Mouse (Mus musculus): ENCODE data around the gene Sik2. TPM values are rescaled to one million over a fixed set of nuclear protein-coding genes. Genes with fewer than 3 reads are reported as not detected.

Sik2 gene
- polyA plus RNA-seq, 1 experiment from 2014 or later, result 11.0 TPM

GRCm38 (mm10) chr9:50889964-50890363 is 118.9 kb downstream of the Sik2 start:
- 86% methylated on average over 4 of the region's 4 CpGs for WGBS
- Histone ChIP-seq H3K27ac (replicated peaks; ENCODE audit: low read depth, low read length) (no peak overlapping the region), H3K4me2 (ENCODE audit: low read depth, severe bottlenecking) (no peak overlapping the region), H3K9me3 (ENCODE audit: control insufficient read depth, low read length) (no peaks in the 10 kb centered on the region), H3K27me3 (ENCODE audit: control insufficient read depth, insufficient read depth, low read length) (no peaks in the 10 kb centered on the region), H3K36me3 (ENCODE audit: control insufficient read depth, insufficient read depth, low read length) (peaks cover 3% of the 10 kb centered on the region), H3K9ac (ENCODE audit: low read length) (no peak overlapping the region), H3K4me3 (ENCODE audit: low read depth, low read length) (no peak overlapping the region), H3K4me1 (ENCODE audit: control insufficient read depth, insufficient read depth, low read length) (no peaks in the 10 kb centered on the region)
- ATAC-seq (ENCODE audit: insufficient number of reproducible peaks, low FRiP score, low TSS enrichment, low read depth) (no peak), DNase-seq (ENCODE audit: low spot score) (no peak)

GRCm38 (mm10) chr9:50889211-50889610 is 119.7 kb downstream of the Sik2 start:
- H3K27me3 ChIP-seq (ENCODE audit: control insufficient read depth, insufficient read depth, low read length), result no peaks in the 10 kb centered on the region
- H3K4me1 ChIP-seq (ENCODE audit: control insufficient read depth, insufficient read depth, low read length), result no peaks in the 10 kb centered on the region
- no peak overlapping the region for H3K9ac ChIP-seq (ENCODE audit: low read length)
- H3K36me3 ChIP-seq (ENCODE audit: control insufficient read depth, insufficient read depth, low read length), result no peaks in the 10 kb centered on the region; the same call in 1 of the 2 replicates
- H3K4me2 ChIP-seq (ENCODE audit: low read depth, severe bottlenecking), result no peak overlapping the region
- no peaks in the 10 kb centered on the region for H3K9me3 ChIP-seq (ENCODE audit: control insufficient read depth, low read length)
- no peak overlapping the region for H3K4me3 ChIP-seq (ENCODE audit: low read depth, low read length)
- no peak overlapping the region for H3K27ac ChIP-seq (replicated peaks; ENCODE audit: low read depth, low read length)
- whole genome bisulfite sequencing, result 68% methylated on average over 6 of the region's 6 CpGs
- DNase-seq (ENCODE audit: low spot score) (no peak), ATAC-seq (ENCODE audit: insufficient number of reproducible peaks, low FRiP score, low TSS enrichment, low read depth) (no peak)

GRCm38 (mm10) chr9:50887351-50887750 is 121.5 kb downstream of the Sik2 start:
- Histone ChIP-seq H3K4me1 (ENCODE audit: control insufficient read depth, insufficient read depth, low read length) (no peaks in the 10 kb centered on the region), H3K9ac (ENCODE audit: low read length) (no peak overlapping the region), H3K4me2 (ENCODE audit: low read depth, severe bottlenecking) (no peak overlapping the region), H3K36me3 (ENCODE audit: control insufficient read depth, insufficient read depth, low read length) (peaks cover 4% of the 10 kb centered on the region; the same call in 1 of the 2 replicates), H3K27me3 (ENCODE audit: control insufficient read depth, insufficient read depth, low read length) (no peaks in the 10 kb centered on the region), H3K4me3 (ENCODE audit: low read depth, low read length) (no peak overlapping the region), H3K9me3 (ENCODE audit: control insufficient read depth, low read length) (no peaks in the 10 kb centered on the region), H3K27ac (replicated peaks; ENCODE audit: low read depth, low read length) (no peak overlapping the region)
- ATAC-seq (ENCODE audit: insufficient number of reproducible peaks, low FRiP score, low TSS enrichment, low read depth) (no peak), DNase-seq (ENCODE audit: low spot score) (no peak)
- 51% methylated on average over 4 of the region's 4 CpGs for WGBS

GRCm38 (mm10) chr9:50886870-50887269 is 122.0 kb downstream of the Sik2 start:
- H3K4me1 ChIP-seq (ENCODE audit: control insufficient read depth, insufficient read depth, low read length), result no peaks in the 10 kb centered on the region
- no peaks in the 10 kb centered on the region for H3K27me3 ChIP-seq (ENCODE audit: control insufficient read depth, insufficient read depth, low read length)
- H3K4me2 ChIP-seq (ENCODE audit: low read depth, severe bottlenecking), result no peak overlapping the region
- DNase-seq (ENCODE audit: low spot score) (no peak), ATAC-seq (ENCODE audit: insufficient number of reproducible peaks, low FRiP score, low TSS enrichment, low read depth) (no peak)
- H3K4me3 ChIP-seq (ENCODE audit: low read depth, low read length), result no peak overlapping the region
- H3K36me3 ChIP-seq (ENCODE audit: control insufficient read depth, insufficient read depth, low read length), result peaks cover 4% of the 10 kb centered on the region; the same call in 1 of the 2 replicates
- no peak overlapping the region for H3K27ac ChIP-seq (replicated peaks; ENCODE audit: low read depth, low read length)
- 94% methylated on average over 1 of the region's 1 CpGs for WGBS
- no peak overlapping the region for H3K9ac ChIP-seq (ENCODE audit: low read length)
- H3K9me3 ChIP-seq (ENCODE audit: control insufficient read depth, low read length), result no peaks in the 10 kb centered on the region

GRCm38 (mm10) chr9:50885600-50885987 is 123.3 kb downstream of the Sik2 start:
- H3K9me3 ChIP-seq (ENCODE audit: control insufficient read depth, low read length), result no peaks in the 10 kb centered on the region
- H3K4me3 ChIP-seq (ENCODE audit: low read depth, low read length), result no peak overlapping the region
- no peak overlapping the region for H3K9ac ChIP-seq (ENCODE audit: low read length)
- no peaks in the 10 kb centered on the region for H3K27me3 ChIP-seq (ENCODE audit: control insufficient read depth, insufficient read depth, low read length)
- no peak for ATAC-seq (ENCODE audit: insufficient number of reproducible peaks, low FRiP score, low TSS enrichment, low read depth)
- H3K27ac ChIP-seq (replicated peaks; ENCODE audit: low read depth, low read length), result no peak overlapping the region
- H3K4me1 ChIP-seq (ENCODE audit: control insufficient read depth, insufficient read depth, low read length), result no peaks in the 10 kb centered on the region
- H3K4me2 ChIP-seq (ENCODE audit: low read depth, severe bottlenecking), result no peak overlapping the region
- WGBS, result 25% methylated on average over 1 of the region's 1 CpGs
- no peak for DNase-seq (ENCODE audit: low spot score)
- H3K36me3 ChIP-seq (ENCODE audit: control insufficient read depth, insufficient read depth, low read length), result peaks cover 6% of the 10 kb centered on the region; the same call in 1 of the 2 replicates

GRCm38 (mm10) chr9:50884741-50885599 is 123.9 kb downstream of the Sik2 start:
- H3K9ac ChIP-seq (ENCODE audit: low read length), result no peak overlapping the region
- no peak overlapping the region for H3K4me2 ChIP-seq (ENCODE audit: low read depth, severe bottlenecking)
- no peak overlapping the region for H3K27ac ChIP-seq (replicated peaks; ENCODE audit: low read depth, low read length)
- DNase-seq (ENCODE audit: low spot score) (no peak), ATAC-seq (ENCODE audit: insufficient number of reproducible peaks, low FRiP score, low TSS enrichment, low read depth) (no peak)
- H3K36me3 ChIP-seq (ENCODE audit: control insufficient read depth, insufficient read depth, low read length), result peaks cover 6% of the 10 kb centered on the region; the same call in 1 of the 2 replicates
- H3K27me3 ChIP-seq (ENCODE audit: control insufficient read depth, insufficient read depth, low read length), result no peaks in the 10 kb centered on the region
- WGBS, result 69% methylated on average over 10 of the region's 10 CpGs
- H3K4me1 ChIP-seq (ENCODE audit: control insufficient read depth, insufficient read depth, low read length), result no peaks in the 10 kb centered on the region
- H3K9me3 ChIP-seq (ENCODE audit: control insufficient read depth, low read length), result no peaks in the 10 kb centered on the region
- no peak overlapping the region for H3K4me3 ChIP-seq (ENCODE audit: low read depth, low read length)

GRCm38 (mm10) chr9:50884093-50884492 is 124.8 kb downstream of the Sik2 start:
- Histone ChIP-seq H3K4me1 (ENCODE audit: control insufficient read depth, insufficient read depth, low read length) (no peaks in the 10 kb centered on the region), H3K4me3 (ENCODE audit: low read depth, low read length) (no peak overlapping the region), H3K27ac (replicated peaks; ENCODE audit: low read depth, low read length) (no peak overlapping the region), H3K4me2 (ENCODE audit: low read depth, severe bottlenecking) (no peak overlapping the region), H3K9ac (ENCODE audit: low read length) (no peak overlapping the region), H3K27me3 (ENCODE audit: control insufficient read depth, insufficient read depth, low read length) (no peaks in the 10 kb centered on the region), H3K9me3 (ENCODE audit: control insufficient read depth, low read length) (no peaks in the 10 kb centered on the region), H3K36me3 (ENCODE audit: control insufficient read depth, insufficient read depth, low read length) (peaks cover 13% of the 10 kb centered on the region; the same call in 1 of the 2 replicates)
- DNase-seq (ENCODE audit: low spot score) (no peak), ATAC-seq (ENCODE audit: insufficient number of reproducible peaks, low FRiP score, low TSS enrichment, low read depth) (no peak)
- WGBS, result 87% methylated on average over 8 of the region's 8 CpGs

GRCm38 (mm10) chr9:50882183-50882582 is 126.7 kb downstream of the Sik2 start:
- Histone ChIP-seq H3K27ac (replicated peaks; ENCODE audit: low read depth, low read length) (no peak overlapping the region), H3K9ac (ENCODE audit: low read length) (no peak overlapping the region), H3K36me3 (ENCODE audit: control insufficient read depth, insufficient read depth, low read length) (peaks cover 14% of the 10 kb centered on the region; the same call in 1 of the 2 replicates), H3K4me2 (ENCODE audit: low read depth, severe bottlenecking) (no peak overlapping the region), H3K4me1 (ENCODE audit: control insufficient read depth, insufficient read depth, low read length) (no peaks in the 10 kb centered on the region), H3K9me3 (ENCODE audit: control insufficient read depth, low read length) (no peaks in the 10 kb centered on the region), H3K27me3 (ENCODE audit: control insufficient read depth, insufficient read depth, low read length) (no peaks in the 10 kb centered on the region), H3K4me3 (ENCODE audit: low read depth, low read length) (no peak overlapping the region)
- DNase-seq (ENCODE audit: low spot score) (no peak), ATAC-seq (ENCODE audit: insufficient number of reproducible peaks, low FRiP score, low TSS enrichment, low read depth) (no peak)
- 95% methylated on average over 2 of the region's 2 CpGs for WGBS

Data from limb, embryonic 11.5 days (tissue).